Mouse (Mus musculus) 416B (cell line): Measurements from ENCODE around the gene Frem3.

Experiments used
- DNase-seq: peaks from one replicate; pipeline ENCODE4 v3.0.0; 2011; ENCODE audit warnings: low read depth

Gene Frem3

DNA sequence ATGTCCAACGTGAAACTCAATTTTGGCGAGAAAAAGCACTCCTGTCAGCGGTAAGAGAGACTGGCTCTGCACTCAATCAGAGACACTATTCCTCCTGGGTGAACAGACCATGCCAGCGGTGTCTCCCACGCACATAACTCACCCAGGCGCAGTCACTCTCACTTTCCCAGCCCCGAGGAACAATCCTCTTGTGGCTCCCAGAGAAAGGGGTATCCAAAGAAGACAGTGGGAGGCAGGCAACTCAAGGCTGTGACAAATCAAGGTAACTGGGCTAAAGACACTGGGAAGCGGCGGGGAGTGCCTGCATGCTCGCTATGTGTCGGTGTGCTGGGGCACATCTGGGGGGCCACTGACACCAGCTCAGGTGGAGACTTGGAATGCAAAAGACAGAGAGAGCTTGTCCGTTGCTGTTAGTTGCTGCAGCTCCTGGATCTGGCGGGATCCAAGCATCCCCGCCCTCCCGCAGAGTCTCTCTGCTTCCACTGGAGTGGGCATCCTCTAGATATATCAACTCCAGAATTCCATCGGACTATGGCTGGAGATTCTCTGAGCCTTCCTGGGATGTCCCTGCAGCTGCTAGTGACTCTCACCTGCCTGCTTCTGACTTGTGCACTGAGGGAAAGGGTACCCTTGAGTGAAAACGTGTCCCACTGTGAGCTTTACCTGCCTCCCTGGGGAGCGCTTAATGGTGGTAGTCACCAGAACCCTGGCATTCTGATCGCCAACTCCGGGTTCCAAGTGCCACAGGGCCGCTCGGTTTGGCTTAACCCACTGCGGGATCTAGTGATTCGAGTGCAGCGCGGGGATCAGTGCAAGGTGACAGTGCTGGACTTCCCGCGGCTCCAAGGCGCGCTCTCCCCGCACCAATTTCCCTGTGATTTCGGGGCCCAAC lies at the start of gene Frem3:
Frem3 (plus strand) TSS at position 532 of the 892 bp plus-strand sequence.
- DNase-seq, result no peak

DNA sequence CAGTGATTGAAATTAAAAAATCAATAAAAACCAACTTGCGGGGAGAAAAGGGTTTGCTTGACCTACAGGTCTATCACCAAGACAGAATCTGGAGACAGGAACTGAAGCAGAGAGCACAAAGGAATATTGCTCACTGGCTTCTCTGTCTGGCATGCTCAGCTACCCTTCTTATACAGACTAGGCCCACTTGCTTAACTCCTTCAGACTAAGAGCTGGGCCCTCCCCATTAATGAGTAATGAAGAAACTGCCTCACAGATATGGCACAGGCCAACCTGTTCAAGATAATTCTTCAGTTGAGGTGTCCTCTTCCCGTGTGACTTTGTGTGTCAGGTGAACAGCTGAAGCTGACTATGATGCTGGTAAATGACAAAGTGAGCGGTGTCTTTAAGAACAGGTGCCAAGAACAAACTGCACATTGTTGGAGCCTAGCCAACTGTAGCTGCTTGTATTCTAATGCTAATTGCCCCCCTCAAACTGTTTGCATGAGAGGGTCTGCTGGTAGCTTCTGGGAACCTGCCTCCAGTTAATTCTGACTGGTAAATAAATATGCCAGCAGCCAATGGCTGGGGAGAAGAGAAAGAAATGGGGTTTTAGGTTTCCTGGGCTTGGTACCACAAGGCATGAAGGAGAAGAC lies 46.6 kb upstream of the Frem3 start:
- DNase-seq, result no peak

- no peak for DNase-seq
Observed at GRCm38 (mm10) chr8:80567471-80567870, 43.4 kb upstream of the Frem3 start.

- DNase-seq, result no peak
Observed at GRCm38 (mm10) chr8:80568243-80568995, 42.5 kb upstream of the Frem3 start.

DNA sequence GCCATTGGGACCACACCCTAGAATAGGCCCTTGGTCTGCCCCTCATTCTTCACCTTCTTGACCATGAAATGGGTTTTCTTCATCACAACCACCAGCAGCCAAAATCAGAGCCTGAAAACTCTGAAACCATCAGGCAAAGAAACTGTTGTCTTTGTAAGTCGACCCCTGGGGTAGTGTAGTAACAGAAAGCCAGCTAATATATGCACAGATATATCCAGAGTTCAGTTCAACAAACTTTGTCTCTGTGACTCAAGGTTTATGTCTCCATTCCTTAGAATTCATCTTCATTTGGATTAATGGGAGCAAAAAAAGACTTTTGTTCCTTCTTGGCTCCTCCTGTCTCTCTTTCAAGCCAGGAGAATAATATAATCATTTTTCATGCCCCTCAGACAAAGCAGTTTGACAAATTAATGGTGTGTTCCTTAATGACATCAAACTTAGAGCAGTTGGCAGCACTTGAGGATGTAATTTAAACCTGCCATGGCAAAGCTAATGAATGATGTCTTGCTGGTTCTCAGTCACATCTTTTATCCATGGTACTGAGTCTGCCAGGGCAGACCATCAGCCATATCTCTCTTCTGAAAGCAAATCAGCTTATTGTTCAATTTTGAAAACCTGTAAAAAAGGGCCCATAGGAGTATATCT lies 38.3 kb upstream of the Frem3 start:
- DNase-seq, result no peak

DNA sequence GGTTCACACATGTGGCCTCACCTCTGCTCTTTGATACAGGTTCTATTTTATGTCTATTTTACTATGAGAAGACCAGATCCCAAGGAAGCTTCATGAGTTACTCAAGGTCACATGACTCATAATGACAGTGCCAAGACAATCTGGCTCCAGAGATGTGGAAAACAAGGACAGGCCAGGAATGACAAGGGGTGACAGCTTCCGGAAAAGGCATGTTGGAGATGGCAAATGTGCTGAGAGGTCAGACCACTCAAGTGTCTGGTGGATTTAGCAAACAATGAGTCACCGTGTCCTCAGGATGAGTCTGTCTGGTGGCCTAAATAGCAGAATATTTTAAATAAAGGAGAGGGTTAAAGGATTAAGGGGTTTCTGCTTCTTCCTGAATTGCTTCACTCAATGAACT lies 33.8 kb upstream of the Frem3 start:
- DNase-seq, result no peak

GRCm38 (mm10) chr8:80579038-80579437 lies 31.8 kb upstream of the Frem3 start:
- DNase-seq, result no peak

- no peak for DNase-seq
Observed at GRCm38 (mm10) chr8:80592626-80593025, 18.3 kb upstream of the Frem3 start.

GRCm38 (mm10) chr8:80600600-80601170 lies 10.2 kb upstream of the Frem3 start:
- no peak for DNase-seq

DNA sequence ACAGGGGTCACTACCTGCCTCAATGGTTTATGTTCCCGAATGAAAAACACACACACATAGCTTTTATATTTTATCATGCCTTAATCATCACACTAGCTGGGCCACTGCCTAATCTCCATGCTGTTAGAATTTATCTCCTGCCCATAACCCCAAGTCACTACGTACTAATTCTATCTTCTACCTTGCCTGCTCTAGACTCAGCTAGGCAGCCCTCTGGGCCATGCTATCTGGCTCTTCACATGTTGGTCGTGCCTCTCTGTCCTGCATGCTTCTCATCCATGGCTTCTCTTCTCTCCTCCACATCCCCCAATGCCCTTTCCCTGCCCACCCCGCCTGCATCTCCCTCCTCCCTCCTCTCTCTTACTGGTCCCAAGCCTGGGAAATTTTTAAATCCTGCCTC lies 9.0 kb upstream of the Frem3 start:
- DNase-seq, result no peak

DNA sequence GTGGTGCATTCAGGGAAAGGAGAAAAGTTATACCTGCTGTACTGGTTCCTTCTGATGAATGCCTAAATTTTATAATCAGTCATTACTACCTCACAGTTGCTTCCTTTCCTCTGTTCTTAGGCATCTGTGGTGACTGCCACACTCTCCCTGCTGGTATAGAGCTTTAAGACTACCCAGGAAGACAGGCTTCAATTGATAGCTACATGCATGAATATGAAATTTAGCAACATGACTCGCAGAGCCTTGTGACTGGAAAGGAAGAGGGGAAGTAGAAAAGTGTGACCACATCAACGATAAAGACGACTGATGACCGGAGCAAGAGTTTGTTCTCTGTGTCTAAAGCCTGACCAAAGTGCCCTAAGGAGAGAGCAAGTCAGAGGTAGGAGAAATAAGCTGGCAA lies 3.8 kb upstream of the Frem3 start:
- no peak for DNase-seq

GRCm38 (mm10) chr8:80611441-80611751 lies 516 bp downstream of the Frem3 start:
- no peak for DNase-seq

DNA sequence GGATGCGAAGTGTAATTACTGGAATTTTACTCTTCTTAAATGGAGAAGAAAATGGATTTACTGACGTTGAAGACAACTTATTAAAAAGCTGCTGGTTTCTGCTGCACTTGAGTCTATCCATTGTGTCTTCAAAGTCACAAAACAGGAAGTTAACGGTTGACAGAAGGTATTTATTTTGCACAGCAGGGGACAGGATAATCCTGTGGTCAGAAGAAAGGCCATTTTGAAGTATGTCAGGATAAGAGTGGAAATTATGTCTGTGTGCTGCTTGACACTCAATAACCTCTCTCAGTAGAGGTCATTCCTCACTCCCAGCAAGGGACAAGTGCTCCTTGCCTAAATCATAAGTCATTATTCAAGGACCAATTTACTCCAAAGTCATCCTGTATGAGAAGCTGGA lies 8.9 kb downstream of the Frem3 start:
- peak; percentile 10 for DNase-seq

DNA sequence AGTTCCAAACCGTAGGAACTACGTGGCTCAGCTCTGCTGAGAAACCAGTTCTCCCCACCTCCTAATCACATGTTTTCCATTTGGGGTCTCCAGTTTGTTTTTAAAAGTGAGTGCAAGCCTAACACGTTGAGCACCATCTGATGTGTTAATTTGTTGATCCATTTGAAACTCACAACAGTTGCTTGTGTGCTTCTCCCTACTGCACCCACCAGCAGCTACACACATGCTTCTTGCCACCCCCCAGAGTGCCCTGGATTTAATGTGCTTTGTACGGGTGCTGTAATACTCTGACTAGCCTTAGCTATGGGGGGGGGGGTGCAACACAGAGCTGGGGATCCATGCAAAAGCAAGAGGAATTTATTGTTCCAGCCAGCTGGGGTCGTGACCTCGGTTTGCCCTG lies 36.5 kb downstream of the Frem3 start:
- no peak for DNase-seq

DNA sequence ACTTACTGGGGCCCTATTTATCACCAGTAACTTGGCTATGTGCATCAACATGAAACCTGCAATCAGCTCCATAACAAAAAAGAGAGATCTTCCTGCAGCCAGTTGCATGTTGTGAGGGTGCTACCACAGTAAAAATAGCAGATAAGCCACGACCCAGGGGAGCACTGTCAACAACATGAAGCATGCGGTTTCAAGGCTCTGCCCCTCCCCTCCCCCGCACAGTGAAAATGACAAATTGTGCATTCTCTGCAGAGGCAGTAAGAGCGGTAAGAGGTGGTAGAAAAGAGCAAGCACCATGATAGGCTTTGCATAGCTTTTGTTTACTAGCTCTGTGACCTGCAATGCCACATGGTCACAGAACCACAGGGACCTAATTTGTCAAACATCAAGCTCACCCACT lies 46.8 kb downstream of the Frem3 start:
- no peak for DNase-seq

GRCm38 (mm10) chr8:80661055-80661454 lies 50.2 kb downstream of the Frem3 start:
- no peak for DNase-seq

- DNase-seq, result peak; percentile 72
Observed at GRCm38 (mm10) chr8:80663476-80663875, 52.6 kb downstream of the Frem3 start.

DNA sequence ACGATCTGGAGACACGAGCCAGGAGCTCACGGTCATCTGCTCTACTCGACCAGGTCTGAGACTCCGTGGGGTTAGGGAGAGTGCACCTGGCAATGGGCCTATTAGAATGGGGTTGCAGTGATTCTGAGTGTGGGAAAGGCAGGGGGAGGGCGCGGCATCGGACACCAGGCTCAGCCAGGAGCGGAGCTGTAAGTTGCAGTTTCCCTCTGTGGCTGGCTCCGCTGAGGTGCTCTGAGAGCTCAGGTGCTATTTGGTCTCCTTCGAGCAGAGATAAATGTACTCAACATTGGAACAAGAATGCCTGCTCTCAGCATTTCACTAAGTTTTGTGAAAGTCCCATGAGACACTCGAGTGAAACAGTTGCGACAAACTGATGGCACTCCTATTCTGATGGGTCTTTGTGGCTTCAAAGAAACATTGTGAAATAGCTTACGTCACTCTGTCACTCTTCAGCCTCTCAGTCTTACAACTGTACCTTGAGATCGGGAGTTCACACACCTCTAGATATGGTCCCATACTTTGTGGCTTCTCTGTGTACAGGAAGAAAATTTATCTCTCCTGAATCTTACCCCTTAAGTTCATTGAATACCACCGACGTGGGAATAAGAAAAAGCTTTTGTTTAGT lies 58.5 kb downstream of the Frem3 start:
- DNase-seq, result no peak

DNA sequence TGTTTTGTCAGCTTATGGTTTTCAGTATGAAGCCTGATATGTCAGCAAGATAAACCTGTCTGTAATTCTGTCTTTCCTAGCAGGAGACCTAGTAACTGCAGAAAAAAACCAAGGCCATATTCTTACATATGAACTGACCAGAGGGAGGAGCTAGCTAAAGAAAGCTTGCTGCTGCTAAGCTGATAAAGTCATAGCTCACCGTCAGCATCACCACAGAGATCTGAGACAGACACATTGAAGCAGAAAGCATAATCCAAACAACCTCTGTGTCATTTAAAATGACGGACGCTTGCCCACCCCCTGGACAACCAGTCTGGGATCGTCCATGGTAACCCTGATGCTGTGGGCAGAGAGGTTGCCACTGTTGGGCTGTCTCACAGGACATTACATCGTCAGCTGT lies 71.7 kb downstream of the Frem3 start:
- DNase-seq, result no peak

DNA sequence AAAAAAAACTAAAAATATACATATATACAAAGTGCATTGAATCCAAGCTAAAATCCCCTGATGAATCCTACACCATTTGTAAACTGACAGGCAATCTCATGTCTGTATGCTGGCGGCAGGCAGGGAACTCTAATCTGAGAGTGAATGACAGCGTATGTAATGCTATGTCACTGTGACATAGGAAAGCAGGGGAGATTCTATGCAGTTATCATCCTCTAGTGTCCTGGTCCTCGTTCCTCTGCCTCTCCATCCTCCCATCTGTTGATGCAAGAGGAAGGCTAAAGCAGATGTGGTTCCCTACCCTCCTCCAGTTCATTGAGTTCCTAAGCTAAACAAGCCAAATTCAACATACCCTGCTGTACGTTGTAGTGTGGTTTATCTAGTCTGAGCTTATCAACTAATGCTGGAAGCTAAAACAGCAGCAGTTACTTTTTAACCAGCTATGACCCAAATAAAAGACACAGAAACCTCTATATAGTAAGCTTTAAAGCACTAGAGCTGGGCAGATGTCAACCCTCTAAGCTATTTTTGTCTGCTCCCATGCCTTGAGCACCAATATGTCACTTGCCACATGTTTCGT lies 73.0 kb downstream of the Frem3 start:
- no peak for DNase-seq

- DNase-seq, result peak; percentile 51
Observed at GRCm38 (mm10) chr8:80688141-80688540, 77.3 kb downstream of the Frem3 start.
